Mouse (Mus musculus) adrenal gland, postnatal 4 days (tissue): ENCODE measurements around the gene Zfp365. TPM values are rescaled to one million over a fixed set of nuclear protein-coding genes. Genes with fewer than 3 reads are reported as not detected.

Experiments used
- DNase-seq, 2 experiments: peaks; one replicate each; pipeline ENCODE4 v3.0.0; 2021 to 2022; ENCODE audit warnings: low spot score in 2 of 2, mixed read lengths in 2 of 2
- long read RNA-seq, 2 experiments: library from polyadenylated mRNA; stranded (forward); transcript quantifications; one replicate each; pipeline ENCODE4 v2.0.0; 2021
- total RNA-seq, 2 experiments: library from RNA; stranded (reverse); gene quantifications; 2 replicates each; pipeline ENCODE4 v1.2.3; 2021

The Zfp365 gene
- 1 to 10 TPM; 3.5 to 4.8 TPM for total RNA-seq
- long read RNA-seq, experiment 1, full-length matches to known transcripts: 2 of 3 reads
- long read RNA-seq, experiment 1, partial matches to known transcripts: 0 of 3 reads
- long read RNA-seq, experiment 1, other reads (novel, unspliced or antisense): 1 of 3 reads
- long read RNA-seq, experiment 2, full-length matches to known transcripts: 7 of 7 reads
- long read RNA-seq, experiment 2, partial matches to known transcripts: 0 of 7 reads
- long read RNA-seq, experiment 2, other reads (novel, unspliced or antisense): 0 of 7 reads

GRCm38 (mm10) chr10:67912337-67912776 is at the start of gene Zfp365:
Gene Zfp365 (minus strand): TSS chr10:67912662.
- peak; percentile 21 to 32 for DNase-seq

GRCm38 (mm10) chr10:67959982-67960381 is 47.5 kb upstream of the Zfp365 start:
- no peak for DNase-seq

- DNase-seq: no peak
These were observed 43.5 kb upstream of the Zfp365 start for GRCm38 (mm10) chr10:67955982-67956381.

- no peak for DNase-seq
These were observed 39.2 kb upstream of the Zfp365 start for GRCm38 (mm10) chr10:67951690-67952089.

- no peak for DNase-seq
These were observed 37.7 kb upstream of the Zfp365 start for GRCm38 (mm10) chr10:67950059-67950748.

GRCm38 (mm10) chr10:67943513-67943912 is 31.1 kb upstream of the Zfp365 start:
- no peak for DNase-seq

GRCm38 (mm10) chr10:67939546-67939945 is 27.1 kb upstream of the Zfp365 start:
- DNase-seq: no peak

GRCm38 (mm10) chr10:67937775-67938174 is 25.3 kb upstream of the Zfp365 start:
- no peak for DNase-seq

- no peak for DNase-seq
These were observed 24.5 kb upstream of the Zfp365 start for GRCm38 (mm10) chr10:67936944-67937343.

- no peak for DNase-seq
These were observed 20.3 kb upstream of the Zfp365 start for GRCm38 (mm10) chr10:67932780-67933179.

- DNase-seq: no peak
These were observed 18.9 kb upstream of the Zfp365 start for GRCm38 (mm10) chr10:67931328-67931727.

- no peak for DNase-seq
These were observed 16.1 kb upstream of the Zfp365 start for GRCm38 (mm10) chr10:67928584-67928983.

GRCm38 (mm10) chr10:67927718-67928455 is 15.4 kb upstream of the Zfp365 start:
- DNase-seq: no peak

- DNase-seq: no peak
These were observed 11.6 kb upstream of the Zfp365 start for GRCm38 (mm10) chr10:67924030-67924429.

GRCm38 (mm10) chr10:67921777-67922176 is 9.3 kb upstream of the Zfp365 start:
- DNase-seq: no peak

- DNase-seq: no peak
These were observed 7.2 kb upstream of the Zfp365 start for GRCm38 (mm10) chr10:67919706-67920105.

GRCm38 (mm10) chr10:67918194-67918899 is 5.9 kb upstream of the Zfp365 start:
- no peak for DNase-seq

GRCm38 (mm10) chr10:67917356-67917755 is 4.9 kb upstream of the Zfp365 start:
- DNase-seq: no peak

GRCm38 (mm10) chr10:67911447-67912336 is 770 bp downstream of the Zfp365 start:
- no peak for DNase-seq

GRCm38 (mm10) chr10:67907931-67908330 is 4.5 kb downstream of the Zfp365 start:
- DNase-seq: no peak
